Mouse (Mus musculus) CH12F3 (cell line): ENCODE results near the gene Tmem185b.

Source experiments
- in situ Hi-C: fragments of 300-500 bp; cut with MboI; formaldehyde crosslinking; loops from 2 replicates; pipeline ENCODE4 v1.14.3; 2020; ENCODE audit warnings: low sequenced_read_pairs

The Tmem185b gene

DNA sequence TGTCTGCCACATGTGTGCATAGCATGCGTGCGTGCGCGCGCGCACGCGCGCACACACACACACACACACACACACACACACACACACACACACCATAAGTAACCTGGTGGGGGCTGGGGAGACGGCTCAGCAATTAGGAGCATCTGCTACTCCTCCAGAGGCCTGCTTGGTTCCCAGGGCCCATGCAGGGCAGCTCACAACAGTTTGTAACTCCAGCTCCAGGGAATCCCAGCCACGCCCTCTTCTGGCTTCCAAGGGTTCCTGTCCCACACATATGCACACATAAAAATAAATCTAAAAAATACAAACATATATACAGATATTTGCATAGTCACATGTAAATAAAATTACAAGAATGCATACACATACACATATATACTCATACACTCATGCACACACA lies 23.2 kb upstream of the Tmem185b start:
- in situ Hi-C loops, result no loop called here

DNA sequence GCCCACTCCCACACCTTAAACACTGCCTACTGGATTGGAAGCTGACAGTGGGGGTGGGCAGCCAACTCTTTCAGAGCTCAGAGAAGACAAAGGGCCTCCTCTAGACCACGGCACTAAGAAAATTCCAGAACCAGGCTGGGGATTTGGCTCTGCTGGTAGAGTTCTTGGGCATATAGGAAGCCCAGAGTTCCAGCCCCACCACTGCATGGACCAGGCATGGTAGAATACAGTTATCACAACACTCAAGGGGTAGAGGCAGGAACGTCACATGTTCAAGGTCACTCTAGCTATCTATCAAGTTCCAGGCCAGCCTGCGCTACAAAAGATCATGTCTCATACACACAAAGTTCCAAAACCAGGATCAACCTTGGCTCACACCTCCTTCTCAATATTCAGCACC lies 22.8 kb upstream of the Tmem185b start:
- in situ Hi-C loops, result no loop called here

DNA sequence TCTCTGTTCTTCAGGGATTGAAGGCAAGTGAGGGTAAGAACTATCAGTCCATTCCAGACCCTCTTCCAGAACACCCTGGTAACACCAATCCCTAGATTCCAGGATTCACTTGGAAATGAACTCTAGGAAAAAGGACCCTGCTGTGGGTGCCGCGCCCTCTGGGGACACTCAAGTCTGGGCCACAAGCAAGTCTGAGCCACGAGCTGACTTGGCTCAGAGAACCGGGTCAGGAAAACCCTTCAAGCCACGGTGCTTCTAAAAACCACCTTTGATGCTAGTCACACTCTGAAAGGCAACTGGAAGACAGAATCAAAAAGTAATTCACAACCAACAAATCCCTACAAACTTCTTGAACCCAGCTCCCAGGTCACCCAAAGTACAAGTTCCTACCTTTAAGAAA lies 22.2 kb upstream of the Tmem185b start:
- in situ Hi-C loops, result no loop called here

DNA sequence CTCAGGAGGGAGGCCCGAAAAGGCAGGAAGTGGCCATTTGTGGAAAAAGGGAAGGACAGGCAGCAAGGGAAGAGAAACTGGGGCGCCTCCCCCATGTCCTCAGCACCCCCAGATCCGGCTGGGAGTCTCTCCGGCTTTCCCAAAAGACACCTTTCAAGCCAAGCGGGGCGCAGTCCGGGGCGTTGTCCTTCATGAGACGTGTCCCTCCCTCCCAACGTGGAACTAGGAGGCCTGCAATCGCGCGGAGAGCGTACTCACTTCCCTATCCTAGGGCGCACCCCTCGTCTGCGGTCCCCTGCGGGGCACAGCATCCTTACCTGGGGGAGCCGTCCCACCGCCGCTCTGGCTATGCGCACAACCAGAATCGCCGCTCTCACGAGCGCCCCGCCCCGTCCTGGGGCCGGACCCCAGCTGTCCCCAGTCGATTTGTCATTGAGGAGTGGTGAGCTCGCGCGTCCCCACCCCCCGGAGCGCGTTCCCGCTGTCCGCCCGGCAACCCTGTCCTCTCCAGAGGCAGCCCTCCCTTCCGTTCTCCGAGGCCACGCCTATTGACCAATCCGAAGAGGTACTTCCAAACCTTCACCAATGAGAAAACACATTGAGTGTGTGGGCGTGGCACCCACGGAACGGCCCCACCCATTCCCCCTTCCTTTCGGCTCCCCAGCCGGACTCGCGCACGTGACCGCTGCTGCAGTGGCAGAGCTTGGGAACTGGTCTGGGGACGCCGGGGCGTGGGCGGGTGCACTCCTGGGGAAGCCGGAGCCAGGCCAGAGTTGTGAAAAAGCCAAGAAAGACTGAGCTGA lies 21.5 kb upstream of the Tmem185b start, which contains the start of gene Ralb:
Ralb (minus strand) TSS at position 535 of the 803 bp plus-strand sequence.
- in situ Hi-C loops, result no loop called here

DNA sequence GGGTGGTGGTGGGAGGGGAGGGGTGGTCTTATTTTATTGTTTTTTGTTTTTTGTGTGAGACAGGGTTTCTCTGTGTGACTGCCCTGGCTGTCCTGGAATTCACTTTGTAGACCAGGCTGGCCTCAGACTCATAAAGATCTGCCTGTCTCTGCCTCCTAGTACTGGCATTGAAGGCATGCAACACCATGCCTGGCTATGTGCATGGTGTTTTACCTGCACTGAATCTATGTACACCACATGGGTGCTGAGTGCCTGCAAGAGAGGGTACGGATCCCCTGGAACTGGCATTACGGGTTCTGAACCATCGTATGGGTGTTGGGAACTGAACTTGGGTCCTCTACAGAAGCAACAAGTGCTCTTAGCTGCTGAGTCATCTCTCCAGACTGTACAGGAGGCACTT lies 20.0 kb upstream of the Tmem185b start:
- in situ Hi-C loops, result no loop called here

DNA sequence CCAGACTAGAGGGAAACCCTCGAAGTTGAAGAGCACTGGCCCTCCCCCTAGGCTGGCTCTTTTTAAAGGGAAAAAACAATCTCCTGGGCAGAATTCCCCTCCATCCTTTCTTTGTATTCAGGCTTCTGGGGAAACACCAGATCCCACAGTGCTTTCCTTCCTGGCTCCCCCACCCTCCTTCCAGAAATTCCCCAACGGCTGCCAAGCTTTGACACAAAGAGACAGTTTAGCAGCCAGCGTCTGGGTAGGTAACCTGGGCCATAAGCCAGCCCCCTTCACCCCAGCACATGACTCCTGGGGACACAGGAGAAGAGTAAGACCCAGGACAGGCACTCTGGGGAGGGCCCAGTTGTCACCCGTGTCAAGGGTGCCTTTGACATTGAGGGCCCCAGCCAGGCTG lies 17.4 kb upstream of the Tmem185b start:
- in situ Hi-C loops, result no loop called here

DNA sequence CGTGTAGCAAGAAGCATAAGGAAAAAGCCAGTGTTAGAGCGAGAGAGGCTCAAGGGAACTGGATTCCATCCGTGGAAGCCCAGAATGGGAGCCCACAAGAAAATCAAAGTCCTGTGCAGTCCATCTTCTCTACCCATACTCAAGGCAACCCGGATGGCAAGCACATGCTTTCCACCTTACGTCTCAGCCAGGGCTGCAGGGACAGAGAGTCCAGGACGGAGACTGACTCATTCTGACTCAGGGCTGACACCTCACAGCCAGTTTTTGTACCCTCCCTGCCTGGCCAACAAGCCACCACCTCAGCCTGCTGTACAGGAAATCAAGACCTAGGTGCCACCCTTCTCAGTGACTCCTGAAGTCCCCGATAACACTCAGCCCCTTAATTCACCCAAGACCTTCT lies 16.5 kb upstream of the Tmem185b start:
- in situ Hi-C loops, result no loop called here

DNA sequence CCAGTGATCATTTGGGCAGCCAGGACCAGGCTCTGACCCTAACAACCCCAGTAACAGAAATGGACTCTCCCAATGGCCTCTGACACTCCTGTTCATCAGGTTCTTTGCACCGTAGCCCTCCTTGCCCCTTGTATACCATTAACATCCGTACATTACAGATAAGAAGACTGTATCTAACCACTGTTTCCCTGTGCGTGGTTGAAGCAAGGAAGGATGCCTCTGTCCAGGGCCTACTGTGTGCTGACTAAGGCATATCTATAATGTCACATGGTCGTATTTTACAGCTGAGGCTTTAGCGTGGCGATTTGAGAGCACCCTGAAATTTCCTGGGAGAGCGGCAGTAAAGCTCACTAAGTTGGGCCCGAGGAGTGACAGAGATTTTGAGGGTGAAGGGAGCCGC lies 15.6 kb upstream of the Tmem185b start:
- in situ Hi-C loops, result no loop called here

DNA sequence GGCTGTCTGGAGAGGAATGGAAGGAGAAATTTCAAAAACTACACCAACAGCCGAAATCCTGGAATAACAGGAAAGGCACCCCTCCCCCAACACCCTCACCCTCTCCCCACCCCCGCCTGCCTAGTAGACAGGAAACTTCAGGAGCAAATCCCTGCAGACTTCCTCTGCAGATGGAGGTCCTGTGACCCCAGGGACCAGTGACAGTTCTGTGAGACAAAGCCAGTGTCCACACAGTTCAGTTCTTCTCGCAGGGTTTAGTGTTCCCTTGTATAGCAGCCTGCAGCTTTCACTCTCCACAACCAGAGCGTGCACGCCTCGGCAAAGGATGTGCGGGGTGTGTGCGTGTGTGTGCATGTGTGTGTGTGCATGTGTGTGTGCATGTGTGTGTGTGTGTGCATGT lies 15.1 kb upstream of the Tmem185b start:
- in situ Hi-C loops, result no loop called here

DNA sequence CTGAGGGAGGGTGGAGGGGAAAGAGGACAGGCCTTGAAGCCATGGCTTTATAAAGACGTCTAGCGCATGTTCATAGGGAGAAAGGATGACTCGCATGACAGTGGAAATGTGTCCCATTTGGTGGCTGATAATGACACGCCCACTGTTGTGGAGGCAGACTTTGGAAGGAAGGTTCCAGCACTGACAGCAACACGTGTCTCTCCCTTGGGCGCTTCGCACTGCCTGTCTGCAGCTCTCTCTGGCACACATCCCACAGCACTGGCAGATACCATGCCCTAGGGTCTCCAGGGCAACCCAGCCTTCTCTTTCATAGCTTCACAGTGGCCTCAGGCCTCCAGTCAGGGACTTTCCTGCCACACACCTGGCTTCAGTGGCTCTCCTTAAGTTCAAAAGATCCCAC lies 7.9 kb upstream of the Tmem185b start:
- in situ Hi-C loops, result no loop called here

DNA sequence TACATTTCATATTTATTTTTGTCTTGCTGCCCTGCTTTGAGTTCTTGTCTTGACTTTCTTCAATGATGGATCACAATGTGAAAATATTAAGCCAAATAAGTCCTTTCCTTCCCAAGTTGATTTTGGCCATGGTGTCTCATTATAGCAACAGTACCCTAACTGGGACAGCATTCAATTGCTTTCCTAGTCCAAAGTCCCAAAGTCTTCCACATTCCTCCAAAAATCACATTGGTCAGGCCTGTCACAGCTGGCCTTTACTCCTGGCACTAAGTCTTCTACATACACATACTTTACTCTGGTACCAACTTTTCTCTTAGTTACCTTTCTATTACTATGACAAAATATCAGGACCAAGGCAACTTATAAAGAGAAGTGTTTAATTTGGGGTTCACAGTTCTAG lies 7.2 kb upstream of the Tmem185b start:
- in situ Hi-C loops, result no loop called here

DNA sequence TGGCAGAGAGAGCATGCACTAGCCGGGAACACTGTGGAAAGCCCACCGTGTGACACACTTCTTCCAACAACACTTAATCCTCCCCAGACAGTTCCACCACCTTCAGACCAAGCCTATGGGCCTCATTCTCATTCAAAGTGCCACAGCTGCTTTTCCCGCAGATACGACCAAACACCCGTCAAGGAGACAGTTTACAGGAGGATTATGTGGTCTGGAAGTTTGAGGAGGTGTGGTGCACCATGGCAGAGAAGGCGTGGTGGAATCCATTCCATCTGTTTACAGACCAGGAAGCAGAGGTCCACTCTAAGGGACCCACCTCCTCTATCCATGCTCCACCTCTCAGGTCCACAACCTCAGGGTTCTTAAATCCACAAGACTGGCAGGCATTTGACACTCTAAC lies 6.7 kb upstream of the Tmem185b start:
- in situ Hi-C loops, result no loop called here

DNA sequence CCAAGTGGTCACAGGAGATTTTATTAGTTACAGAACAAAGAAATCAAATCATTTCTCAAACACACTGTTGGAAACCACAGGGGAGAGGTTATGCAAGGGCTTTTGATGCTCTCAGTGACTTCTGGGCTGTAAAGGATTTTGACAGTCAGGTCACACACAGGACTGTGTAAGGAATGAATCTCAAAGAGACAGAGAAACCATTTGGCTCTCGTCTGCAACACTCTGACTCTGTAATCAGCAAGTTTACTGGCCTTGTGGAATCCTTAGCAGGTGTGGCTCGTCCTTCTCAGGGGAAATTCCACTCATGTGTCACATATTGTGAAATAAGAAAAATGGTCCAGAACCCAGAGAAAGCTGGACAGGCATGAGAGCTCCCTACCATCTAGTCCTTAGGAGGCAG lies 4.9 kb upstream of the Tmem185b start:
- in situ Hi-C loops, result no loop called here

DNA sequence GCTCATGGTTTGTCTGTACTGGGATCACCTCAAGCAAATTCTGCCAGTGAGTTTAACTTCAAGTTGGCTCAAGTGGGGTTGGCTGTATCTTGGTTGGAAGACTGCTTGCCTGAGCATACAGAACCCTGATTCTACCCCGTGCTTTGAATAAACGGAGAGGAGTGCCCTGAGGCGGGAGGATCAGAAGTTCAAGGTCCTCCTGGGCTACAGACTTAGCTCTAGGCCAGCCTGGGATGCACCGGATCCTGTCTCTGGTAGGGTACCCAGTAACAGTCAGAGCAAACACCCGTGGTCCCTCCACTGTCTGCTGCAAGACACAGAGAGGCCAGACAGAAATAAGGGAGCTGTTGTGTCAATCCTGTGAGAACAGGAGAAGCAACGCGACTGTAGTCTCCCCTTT lies 4.3 kb upstream of the Tmem185b start:
- in situ Hi-C loops, result no loop called here

DNA sequence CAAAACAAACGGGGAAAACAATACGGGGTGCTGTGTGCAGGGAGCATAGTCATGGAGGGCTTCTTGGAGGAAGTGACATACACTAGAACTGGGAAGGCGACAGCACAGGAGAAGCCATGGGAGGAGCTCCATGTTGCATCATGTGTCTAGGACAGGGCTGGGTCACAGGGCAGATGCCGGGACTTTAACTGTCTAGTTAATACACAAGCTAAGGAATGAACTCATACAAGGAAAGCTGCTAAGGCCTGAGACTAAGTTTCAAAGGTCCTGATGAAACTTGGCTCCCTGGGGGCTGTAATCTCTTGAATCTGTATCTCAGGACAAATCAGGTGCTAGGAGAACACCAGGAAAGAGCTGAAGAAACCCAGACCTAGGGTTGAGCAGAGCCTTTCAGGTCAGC lies 3.2 kb upstream of the Tmem185b start:
- in situ Hi-C loops, result no loop called here

DNA sequence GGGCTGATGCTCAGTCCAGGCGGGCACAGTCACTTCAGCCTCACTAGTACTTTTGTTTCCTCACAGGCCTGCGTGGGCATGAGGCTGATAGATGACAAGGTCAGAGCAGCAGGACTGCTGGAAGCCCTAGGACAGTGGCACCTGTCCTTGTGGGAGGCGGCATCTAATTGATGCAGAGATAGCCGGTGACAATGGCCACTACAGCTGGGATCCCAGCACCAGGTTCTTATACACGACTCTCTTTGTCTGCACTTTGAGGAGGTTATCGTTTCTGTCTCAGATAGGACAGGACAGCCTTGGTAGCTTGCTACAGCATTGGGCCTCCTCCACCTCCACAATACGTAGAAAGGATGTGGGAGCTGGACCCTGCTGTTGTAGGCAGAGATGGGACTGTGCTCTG lies 2.6 kb upstream of the Tmem185b start:
- in situ Hi-C loops, result no loop called here

DNA sequence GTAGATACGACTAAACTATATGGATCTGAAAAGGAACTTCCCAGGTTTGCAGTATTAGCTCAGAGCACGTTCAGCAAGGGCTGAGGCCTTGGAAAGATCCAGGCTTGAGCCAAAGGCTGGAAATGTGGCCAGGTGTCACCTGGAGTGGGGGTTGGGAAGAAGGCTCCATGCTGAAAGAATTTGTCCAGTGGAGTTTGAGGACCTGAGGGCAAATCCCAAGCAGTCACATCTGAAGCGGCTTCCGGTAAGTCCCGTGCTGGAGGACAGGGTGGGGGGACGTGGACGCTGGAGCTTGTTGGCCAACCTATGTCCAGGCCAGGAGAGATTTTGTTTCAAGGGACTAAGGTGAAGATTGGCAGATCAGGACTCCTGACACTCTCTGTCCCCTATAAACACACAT lies 2.1 kb upstream of the Tmem185b start:
- in situ Hi-C loops, result no loop called here

DNA sequence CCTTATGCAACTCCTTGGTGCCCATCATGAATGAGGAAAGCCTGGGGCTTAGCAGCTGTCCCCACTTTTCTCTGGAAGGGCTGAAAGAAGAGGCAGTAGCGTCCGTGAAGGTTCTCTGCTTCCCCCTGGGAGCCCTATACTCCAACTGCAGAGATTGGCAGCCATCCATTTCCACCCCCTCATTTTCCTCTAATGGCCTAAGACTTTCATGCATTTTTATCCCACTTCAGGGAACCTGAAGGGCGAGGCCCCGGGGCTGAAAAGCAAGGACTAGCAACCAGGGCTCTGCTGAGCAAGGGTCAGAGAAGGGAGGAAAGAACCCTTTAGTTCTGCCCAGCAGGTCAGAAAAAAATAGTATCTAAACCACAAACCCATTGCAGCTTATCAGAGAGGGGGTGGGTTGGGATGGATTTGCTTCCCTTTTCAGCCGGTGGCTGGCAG lies 936 bp upstream of the Tmem185b start:
- in situ Hi-C loops, result no loop called here

DNA sequence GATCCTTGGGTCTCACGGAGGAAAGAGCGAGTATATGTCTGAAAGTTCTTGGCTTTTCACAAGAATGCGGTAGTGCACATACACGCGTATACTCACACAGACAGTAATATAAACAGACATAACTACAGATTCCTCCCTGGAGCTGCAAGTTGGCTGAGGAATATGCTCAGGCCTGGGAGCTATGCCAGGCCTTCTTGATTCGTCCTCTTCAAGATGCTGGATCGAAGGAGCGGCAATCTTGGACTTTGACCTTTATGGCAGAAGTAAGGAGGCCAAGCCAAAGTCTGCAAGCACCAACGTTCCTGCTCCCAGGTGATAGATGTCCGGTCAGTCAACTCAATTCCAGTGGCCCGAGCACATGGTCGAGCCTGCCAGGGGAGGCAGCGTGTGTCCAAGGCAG lies 5.0 kb downstream of the Tmem185b start:
- in situ Hi-C loops, result no loop called here

DNA sequence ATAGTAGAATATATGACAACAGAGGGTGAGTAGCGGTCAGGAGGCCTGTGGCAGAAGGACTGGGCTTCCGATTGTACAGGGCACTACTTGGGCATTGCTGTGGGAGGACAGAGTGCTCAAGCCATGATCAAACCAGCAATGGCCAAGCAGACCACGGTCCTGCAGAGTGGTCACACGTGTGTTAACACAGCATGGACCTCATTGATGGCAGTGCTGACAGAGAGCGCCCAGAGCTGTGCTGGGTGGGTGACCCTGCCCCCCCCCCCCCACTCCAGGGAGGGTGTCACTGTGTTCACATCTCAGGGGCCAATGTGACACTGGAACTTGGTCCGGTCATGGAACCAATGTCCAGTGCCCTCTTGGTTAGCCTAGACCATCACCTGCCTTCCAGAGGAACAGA lies 6.2 kb downstream of the Tmem185b start:
- in situ Hi-C loops, result no loop called here

DNA sequence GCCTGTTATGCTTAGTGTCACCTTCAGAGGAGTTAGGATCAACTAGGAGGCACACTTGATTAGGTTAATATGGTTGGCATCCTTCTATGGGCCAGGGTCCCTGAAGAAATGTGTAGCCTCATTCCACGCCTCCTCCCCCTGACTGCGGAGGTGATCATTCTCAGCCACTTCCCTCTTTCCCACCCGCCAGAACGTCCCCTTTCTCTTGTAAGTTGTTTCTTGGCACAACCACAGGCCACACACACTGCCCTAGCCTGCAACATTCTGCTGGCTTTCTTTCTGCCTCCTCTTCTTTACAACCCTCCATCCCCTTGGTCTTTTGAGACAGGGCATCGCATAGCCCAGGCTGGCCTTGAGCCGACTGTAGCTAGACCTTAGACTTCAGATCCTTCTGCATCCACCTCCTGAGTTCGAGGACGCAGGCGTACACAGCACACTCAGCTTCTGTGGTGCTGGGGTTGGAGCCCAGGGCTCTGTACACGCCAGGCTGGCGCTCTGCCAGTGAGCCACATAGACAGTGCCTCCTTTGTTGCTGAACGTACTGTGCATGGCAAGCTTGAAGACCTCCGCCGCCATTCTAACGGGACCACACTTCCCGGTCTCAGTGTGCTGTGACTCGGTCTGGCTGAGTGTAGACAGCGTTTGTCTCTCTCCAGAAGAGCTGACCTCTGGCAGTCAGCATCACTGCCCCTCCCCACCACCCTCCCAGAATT lies 7.3 kb downstream of the Tmem185b start:
- in situ Hi-C loops, result no loop called here

DNA sequence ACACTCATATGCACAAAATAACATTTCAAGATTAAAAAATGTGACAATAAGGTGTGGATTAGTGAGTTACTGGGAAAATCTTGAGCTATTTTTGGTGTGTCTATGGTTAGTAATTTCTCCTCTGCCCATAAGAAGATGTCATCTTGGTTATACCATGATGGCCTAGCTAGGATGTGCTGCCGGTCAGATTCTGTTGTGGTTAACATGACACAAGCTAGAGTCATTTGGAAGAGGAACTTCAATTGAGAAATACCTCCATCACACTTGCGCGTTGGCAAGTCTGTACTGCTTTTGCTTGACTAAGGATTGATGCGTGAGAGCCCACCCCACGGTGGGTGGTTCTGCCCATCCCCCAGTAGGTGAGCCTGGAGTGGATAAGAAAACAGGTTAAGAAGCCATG lies 8.4 kb downstream of the Tmem185b start:
- in situ Hi-C loops, result no loop called here
